Mouse (Mus musculus) forelimb bud, embryonic 11.5 days (tissue): ENCODE results near the gene Ccnt1.
"Not testable (repeated sequence)": the region's sequence is repeated elsewhere in the genome, so short reads cannot be mapped to it uniquely, and the experiment has no call there.

Experiments
- DNase-seq: peaks from one replicate; pipeline ENCODE4 v3.0.0-alpha.2; 2012; ENCODE audit warnings: low read depth, low spot score

Ccnt1 gene

GRCm38 (mm10) chr15:98545151-98545550 is 25.6 kb downstream of the Ccnt1 start:
- no peak for DNase-seq

- DNase-seq, result no peak
Measured at GRCm38 (mm10) chr15:98543341-98543740, 27.4 kb downstream of the Ccnt1 start.

- DNase-seq, result no peak
Measured at GRCm38 (mm10) chr15:98541064-98541463, 29.7 kb downstream of the Ccnt1 start.

GRCm38 (mm10) chr15:98537923-98538322 is 32.8 kb downstream of the Ccnt1 start:
- no peak for DNase-seq

GRCm38 (mm10) chr15:98536828-98537510 is 33.8 kb downstream of the Ccnt1 start:
- DNase-seq, result no peak

GRCm38 (mm10) chr15:98535921-98536320 is 34.8 kb downstream of the Ccnt1 start:
- DNase-seq, result no peak

GRCm38 (mm10) chr15:98533881-98534627 is 36.7 kb downstream of the Ccnt1 start, which contains the start of gene Kansl2:
Gene Kansl2, minus strand, starts transcription at chr15:98534264.
- DNase-seq, result peak; percentile 99

- DNase-seq, result no peak
Measured at GRCm38 (mm10) chr15:98533035-98533531, 37.6 kb downstream of the Ccnt1 start.

GRCm38 (mm10) chr15:98532281-98532680 is 38.4 kb downstream of the Ccnt1 start:
- no peak for DNase-seq

- no peak for DNase-seq
Measured at GRCm38 (mm10) chr15:98528066-98528563, 42.6 kb downstream of the Ccnt1 start.

GRCm38 (mm10) chr15:98527056-98527771 is 43.5 kb downstream of the Ccnt1 start:
- DNase-seq, result no peak

- DNase-seq, result no peak
Measured at GRCm38 (mm10) chr15:98526057-98526456, 44.7 kb downstream of the Ccnt1 start.

- DNase-seq, result no peak
Measured at GRCm38 (mm10) chr15:98521245-98521644, 49.5 kb downstream of the Ccnt1 start.

GRCm38 (mm10) chr15:98517380-98518355 is 53.1 kb downstream of the Ccnt1 start:
- DNase-seq, result peak; percentile 46

GRCm38 (mm10) chr15:98514845-98515244 is 55.9 kb downstream of the Ccnt1 start:
- DNase-seq, result not testable (repeated sequence)

GRCm38 (mm10) chr15:98514146-98514545 is 56.6 kb downstream of the Ccnt1 start:
- DNase-seq, result no peak

GRCm38 (mm10) chr15:98513676-98514075 is 57.0 kb downstream of the Ccnt1 start:
- not testable (repeated sequence) for DNase-seq

- DNase-seq, result no peak
Measured at GRCm38 (mm10) chr15:98512799-98513321, 57.9 kb downstream of the Ccnt1 start.

- DNase-seq, result no peak
Measured at GRCm38 (mm10) chr15:98512232-98512631, 58.5 kb downstream of the Ccnt1 start.

- no peak for DNase-seq
Measured at GRCm38 (mm10) chr15:98511386-98511928, 59.3 kb downstream of the Ccnt1 start.
